Mouse (Mus musculus) thymus, adult 2 months (tissue): ENCODE measurements around the gene Hspa1a.
"Not testable (repeated sequence)": the region's sequence is repeated elsewhere in the genome, so short reads cannot be mapped to it uniquely, and the experiment has no call there.

ENCODE experiments used
- CTCF ChIP-seq: fragments of 200-500 bp; IDR thresholded peaks from 2 replicates; pipeline ENCODE4 v1.5.1; 2012; ENCODE audit warnings: mild to moderate bottlenecking, control low read depth, low read length, moderate library complexity, borderline replicate concordance; ENCODE audit not compliant: control insufficient read depth, poor library complexity, insufficient read depth; ENCODE audit errors: extremely low read depth
- POLR2A ChIP-seq: fragments of 200-500 bp; IDR thresholded peaks from 2 replicates; pipeline ENCODE4 v1.6.1; 2012; ENCODE audit warnings: mild to moderate bottlenecking, low read length, control low read depth, moderate library complexity; ENCODE audit not compliant: control insufficient read depth, poor library complexity, insufficient read depth; ENCODE audit errors: extremely low read depth

GRCm38 (mm10) chr17:35005902-35006301 lies 33.9 kb upstream of the Hspa1a start:
- TF ChIP-seq POLR2A, CTCF: not testable (repeated sequence)
